Mouse (Mus musculus) lung, postnatal 25 days (tissue): Measurements from ENCODE around the gene Vps39.

Experiments
- DNase-seq: peaks from one replicate; pipeline ENCODE4 v3.0.0; 2022; ENCODE audit warnings: low spot score

The Vps39 gene

GRCm38 (mm10) chr2:120352682-120353646 is at the start of gene Vps39:
TSS of gene Vps39 (minus strand) at chr2:120353137.
- peak; percentile 91 for DNase-seq

DNA sequence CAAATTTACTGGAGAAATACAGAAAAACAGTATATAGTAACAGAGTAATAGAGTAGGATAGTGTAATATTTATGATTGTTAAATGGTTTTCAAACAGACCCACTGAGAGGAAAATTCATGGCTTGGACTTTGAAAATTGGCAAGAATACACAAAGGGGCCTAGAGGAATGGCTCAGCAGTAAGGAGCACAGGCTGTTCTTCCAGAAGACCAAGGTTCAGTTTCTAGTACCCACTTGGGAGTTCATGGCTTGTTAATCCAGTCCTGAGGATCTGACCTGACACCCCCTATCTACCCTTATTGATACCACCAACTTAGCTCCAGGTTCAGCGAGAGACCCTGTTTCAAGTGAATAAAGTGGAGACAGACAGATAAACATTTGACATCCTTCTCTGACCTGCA is 45.0 kb upstream of the Vps39 start:
- no peak for DNase-seq

DNA sequence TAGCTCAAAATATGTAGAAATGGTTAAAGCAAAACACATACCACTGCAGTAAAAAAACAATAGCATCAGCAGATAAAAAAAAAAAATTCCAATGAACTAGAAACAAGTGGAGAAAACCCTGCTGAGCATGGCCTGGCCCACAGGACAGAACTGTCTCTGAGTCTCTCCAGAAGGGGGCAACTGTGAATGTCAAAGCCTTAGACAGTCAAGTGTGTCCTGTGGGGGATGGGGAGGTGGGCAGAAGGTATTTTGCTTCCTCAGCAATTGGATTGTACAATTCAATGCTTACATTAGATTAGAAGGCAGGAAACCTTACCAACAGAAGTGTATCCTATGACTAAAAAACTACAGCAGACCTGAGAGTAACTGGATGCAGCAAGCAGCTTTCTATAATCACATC is 39.5 kb upstream of the Vps39 start:
- no peak for DNase-seq

DNA sequence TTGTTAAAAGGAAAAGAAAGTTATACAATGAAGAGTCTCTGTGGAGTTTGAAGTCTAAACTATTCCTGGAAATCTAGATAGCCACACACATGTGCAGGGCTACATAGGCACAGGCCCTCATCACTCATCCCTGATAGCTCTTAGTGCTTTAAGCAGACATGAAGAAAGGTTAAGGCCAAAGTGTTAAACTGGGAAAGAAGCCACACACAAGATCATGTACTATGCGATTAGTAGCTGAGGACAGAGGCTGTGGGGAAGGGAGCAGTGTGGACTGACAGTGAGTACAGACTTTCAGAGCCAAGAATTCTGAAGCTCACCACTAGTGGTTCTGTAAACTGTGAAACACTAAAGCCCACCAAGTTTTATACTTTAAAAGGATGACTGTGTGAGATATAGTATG is 38.0 kb upstream of the Vps39 start:
- no peak for DNase-seq

DNA sequence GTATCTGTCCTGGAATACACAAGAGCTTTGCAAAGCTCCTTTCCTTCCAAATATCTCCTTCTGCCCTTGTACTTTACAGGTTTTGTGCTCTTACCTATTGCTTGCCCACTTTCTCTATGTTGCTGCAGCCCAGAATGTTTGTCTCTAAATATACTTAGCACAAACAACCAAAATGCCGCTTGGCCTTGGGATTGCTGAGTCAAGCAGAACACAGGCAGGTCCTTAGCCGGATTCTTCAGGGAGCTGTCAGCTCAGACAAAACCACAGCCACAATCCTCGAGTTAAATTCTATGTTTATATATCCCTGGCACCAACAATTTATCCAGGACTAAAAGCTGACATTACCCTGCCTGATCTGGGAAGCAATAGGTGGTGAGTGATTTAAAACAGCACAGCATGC is 36.4 kb upstream of the Vps39 start:
- DNase-seq, result no peak

DNA sequence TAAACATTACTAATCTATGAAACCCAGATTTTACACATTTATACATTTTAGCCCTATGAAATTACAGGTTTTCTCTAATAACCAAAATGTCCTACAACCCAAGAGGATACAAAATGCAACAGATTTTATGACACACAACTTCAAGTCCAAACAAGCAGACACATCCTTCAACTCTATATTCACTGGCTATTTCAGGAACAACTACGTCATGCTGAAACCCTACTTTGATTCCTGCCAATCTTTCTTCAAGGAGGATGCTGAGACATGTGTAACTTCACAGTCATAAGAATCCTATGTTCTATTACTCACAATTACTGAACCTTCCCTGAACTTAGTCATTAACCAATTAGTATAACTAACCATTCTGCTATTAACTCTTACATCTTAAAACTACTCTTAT is 34.4 kb upstream of the Vps39 start:
- DNase-seq, result no peak

DNA sequence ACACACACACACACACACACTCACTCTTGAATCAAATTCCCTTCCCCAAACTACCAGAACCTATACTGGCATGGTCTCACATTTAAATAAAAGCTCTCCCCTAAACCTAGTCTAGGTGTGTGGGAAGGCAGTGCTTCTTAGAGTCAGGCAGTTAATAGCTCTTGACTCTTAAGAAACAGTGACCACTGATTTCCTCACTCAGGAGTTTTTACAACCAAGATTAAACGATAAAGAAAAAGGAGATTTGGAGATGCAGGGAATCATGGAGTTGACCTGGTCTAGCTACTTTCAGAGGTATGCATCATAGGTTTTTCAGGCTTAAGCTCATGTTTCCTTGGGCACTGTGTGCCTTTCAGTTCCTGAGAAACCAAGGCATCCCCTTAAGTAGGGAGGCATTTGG is 33.3 kb upstream of the Vps39 start:
- DNase-seq, result no peak

- DNase-seq, result no peak
Observed at GRCm38 (mm10) chr2:120373858-120374257, 20.9 kb upstream of the Vps39 start.

DNA sequence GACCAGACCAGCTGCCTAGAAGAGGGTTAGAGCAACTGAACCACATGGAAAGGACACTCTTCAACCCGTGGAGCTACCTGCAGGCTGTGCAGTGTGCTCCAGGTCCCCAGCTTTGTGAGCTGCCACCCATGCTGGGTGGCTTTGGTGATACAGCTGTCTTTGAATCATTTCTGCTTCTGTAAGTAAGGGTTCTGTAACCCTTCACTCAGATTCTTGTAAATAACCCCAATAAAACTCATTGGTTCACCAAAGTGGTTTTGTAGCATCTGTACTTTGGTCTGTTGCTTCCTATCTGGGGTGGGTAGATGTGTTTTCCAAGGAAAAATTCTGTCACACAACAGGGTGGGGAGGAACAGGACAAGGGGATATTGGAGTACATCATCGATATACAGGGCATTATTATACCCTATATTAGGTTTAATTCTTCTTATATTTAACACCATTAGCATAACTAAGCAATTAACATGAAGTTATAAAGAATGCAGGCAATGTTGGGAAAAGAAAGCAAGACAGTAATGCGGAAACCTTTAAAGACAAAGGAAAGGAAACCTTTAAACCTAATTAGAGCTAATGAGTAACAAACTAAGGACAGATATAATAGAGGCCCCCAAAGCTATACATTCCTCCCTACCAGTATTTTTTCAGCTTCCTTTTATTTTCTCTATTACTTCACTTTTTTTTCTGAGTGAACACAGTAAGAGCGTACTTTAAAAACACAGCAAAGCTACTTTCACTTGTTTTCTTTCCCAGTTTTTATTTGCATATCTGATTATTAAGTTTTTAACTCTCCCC is 14.7 kb upstream of the Vps39 start:
- no peak for DNase-seq

GRCm38 (mm10) chr2:120366501-120366900 is 13.6 kb upstream of the Vps39 start:
- DNase-seq, result no peak

- DNase-seq, result no peak
Observed at GRCm38 (mm10) chr2:120360425-120360824, 7.5 kb upstream of the Vps39 start.

- DNase-seq, result peak; percentile 52
Observed at GRCm38 (mm10) chr2:120351321-120351720, 1.6 kb downstream of the Vps39 start.

- peak; percentile 42 for DNase-seq
Observed at GRCm38 (mm10) chr2:120348120-120348519, 4.8 kb downstream of the Vps39 start.

DNA sequence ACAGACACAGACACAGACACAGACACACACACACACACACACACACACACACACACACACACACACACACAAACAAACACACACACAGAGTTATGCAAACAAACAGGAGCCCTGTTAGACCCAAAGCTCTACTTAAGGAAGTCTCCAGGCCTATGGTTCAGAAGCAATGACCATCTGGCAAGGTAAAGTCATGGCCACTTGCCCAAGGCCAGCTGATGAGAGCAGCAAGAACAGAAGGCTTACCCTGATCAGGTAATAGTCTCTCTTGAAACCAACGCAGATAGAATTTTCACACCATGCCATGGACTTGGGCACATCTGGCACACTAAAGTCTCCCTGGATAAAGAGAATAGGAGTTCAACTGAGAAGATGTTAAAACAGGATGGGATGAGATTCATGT is 11.2 kb downstream of the Vps39 start:
- no peak for DNase-seq

DNA sequence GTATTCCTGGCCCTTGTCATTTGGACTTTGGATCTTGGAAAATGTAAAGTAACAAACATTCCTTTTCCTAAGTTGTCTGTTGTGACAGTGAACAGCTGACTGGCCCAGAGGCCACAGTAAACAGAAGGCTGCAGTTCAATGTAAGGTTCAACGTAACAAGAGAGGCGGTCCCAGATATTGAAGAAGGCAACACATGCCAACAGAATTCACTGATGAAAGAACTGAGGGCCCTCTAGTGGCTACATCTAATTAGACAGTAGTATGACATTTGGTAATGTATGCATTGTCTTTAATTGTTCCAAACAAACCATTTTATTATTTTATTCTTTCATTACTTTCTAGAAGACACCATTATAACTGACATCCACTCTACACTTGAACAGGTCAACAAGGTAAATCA is 15.1 kb downstream of the Vps39 start:
- no peak for DNase-seq

DNA sequence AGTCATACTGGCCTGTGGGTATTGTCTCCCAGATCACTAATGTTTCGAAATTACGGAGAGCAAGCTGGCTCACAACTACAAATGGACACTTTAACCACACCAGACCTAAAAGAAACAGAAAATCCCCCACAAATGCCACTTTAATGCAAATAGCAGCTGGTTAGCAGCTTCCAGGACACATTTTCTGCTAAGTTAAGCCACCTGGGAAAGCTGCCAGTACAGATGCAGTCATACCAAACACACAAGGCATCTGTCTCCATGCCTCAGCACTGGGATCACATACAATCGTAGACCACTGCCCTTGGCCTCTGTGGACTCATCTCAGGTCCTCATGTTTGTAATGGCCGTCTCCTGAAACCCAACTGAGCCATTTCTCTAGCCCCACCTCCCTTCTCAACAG is 21.4 kb downstream of the Vps39 start:
- no peak for DNase-seq

DNA sequence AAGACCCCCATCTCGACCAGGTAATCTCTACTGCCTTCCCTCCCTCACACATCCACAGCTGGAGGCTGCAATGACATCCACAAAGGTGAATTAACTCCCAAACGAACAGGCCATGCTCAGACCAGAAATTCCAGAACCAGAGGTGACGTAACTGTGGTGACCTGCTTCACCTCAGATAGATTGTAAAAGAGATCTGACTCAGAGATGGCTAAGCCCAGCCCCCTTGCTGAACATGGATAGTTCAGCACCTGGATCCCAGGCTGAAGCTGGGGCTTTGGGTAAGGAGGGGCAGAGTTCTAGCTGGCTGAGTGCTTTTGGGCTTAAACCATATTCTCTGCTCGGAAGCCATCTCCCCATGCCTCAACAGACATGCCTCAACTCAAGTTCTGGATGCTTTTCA is 37.9 kb downstream of the Vps39 start:
- no peak for DNase-seq

DNA sequence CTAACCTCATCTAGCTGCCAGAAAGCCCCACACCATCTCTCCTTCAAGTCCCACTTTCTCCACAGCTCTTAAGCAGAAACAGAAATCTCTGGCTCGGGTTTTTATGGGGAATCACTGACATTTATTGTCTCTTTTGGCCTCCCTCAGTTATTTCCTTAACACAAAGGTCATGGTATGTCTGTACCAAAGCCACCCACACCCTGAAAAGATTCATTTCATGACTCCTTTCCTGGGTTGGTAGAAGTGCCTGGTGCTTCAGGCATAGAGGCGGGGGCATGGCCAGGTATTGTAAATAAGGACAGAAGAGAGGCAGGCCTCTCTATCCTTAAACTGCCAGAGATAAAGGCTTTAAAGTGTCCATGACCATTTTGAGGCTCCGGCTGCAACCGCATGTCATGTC is 38.5 kb downstream of the Vps39 start:
- DNase-seq, result no peak

GRCm38 (mm10) chr2:120313976-120314375 is 39.0 kb downstream of the Vps39 start, which contains the start of gene Pla2g4f:
TSS of gene Pla2g4f (minus strand) at chr2:120314165.
- peak; percentile 74 for DNase-seq

DNA sequence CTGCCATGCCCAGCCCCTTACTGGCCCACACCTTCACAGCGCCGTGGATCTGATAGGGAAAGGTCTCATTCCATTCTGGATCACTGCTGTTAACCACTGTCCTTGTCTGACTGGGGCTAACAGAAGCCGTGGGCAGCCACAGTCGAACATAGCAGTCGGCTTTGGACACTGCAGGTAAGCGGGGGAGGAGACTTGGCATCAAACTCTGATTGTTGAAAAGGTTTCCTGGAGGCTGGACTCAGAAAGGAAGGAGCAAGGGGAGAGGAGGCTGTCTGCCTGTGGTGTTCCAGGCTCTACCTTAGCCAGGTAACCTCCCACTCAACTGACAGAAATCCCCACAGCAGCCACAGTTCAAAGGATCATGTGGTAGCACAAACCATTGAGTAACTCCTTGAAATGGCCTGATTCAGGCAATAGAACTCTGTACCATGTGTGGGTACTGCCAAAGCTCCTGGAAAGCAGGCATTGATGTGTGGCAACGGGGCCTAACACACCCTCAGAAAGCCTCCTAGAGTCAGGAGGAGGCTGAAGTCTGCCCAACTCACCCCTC is 40.6 kb downstream of the Vps39 start:
- DNase-seq, result peak; percentile 44

- no peak for DNase-seq
Observed at GRCm38 (mm10) chr2:120304113-120304512, 48.8 kb downstream of the Vps39 start.

DNA sequence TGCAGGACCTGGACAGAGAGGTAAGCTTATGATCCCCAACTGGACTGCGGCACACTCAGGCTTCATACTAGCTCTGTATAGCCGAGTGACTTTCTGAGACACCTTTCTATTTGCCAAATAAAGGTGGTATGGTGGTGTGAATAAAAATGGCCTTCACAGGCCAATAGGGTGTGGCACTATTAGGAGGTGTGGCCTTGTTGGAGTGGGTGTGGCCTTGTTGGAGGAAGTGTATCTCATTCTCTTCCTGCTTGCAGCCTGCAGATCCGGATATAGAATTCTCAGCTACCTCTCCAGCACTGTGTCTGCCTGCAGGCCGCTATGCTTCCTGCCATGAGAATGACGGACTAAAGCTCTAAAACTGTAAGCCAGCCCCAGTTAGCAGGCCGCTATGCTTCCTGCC is 51.9 kb downstream of the Vps39 start:
- DNase-seq, result no peak

GRCm38 (mm10) chr2:120299866-120300265 is 53.1 kb downstream of the Vps39 start:
- DNase-seq, result no peak
